In genomic region chr12:25757014-25757413, GRCm38 (mm10) we compare ENCODE assay signal across 13 mouse cellular contexts.
DNase-seq lines count a peak whose midpoint lies in the region; ATAC-seq lines count a peak whose summit lies in the region.
"Had no signal": no experiment of that assay in that cellular context is flagged by ENCODE, and none has a peak within 500 bp of the region (broad histone marks: within the 10 kb centered on the region; RNA-seq: fewer than 3 reads in every experiment).

No protein-coding gene starts in this region.

- H3K9me3 ChIP-seq in forebrain, embryonic 13.5 days (replicated peaks): no peaks in the 10 kb centered on the region

- no peak overlapping the region for H3K9ac ChIP-seq in forebrain, embryonic 13.5 days
- H3K9ac ChIP-seq: hindbrain, embryonic 14.5 days had no signal

- H3K36me3 ChIP-seq in forebrain, embryonic 13.5 days (ENCODE audit: poor library complexity, severe bottlenecking): no peaks in the 10 kb centered on the region

- no peak overlapping the region for H3K4me2 ChIP-seq in forebrain, embryonic 13.5 days
- H3K4me2 ChIP-seq: hindbrain, embryonic 14.5 days; liver, embryonic 11.5 days had no signal

- 91% methylated on average over 5 of the region's 5 CpGs for WGBS in forebrain, embryonic 13.5 days

- no peaks in the 10 kb centered on the region for H3K4me1 ChIP-seq in forebrain, embryonic 13.5 days

- H3K4me3 ChIP-seq in forebrain, embryonic 13.5 days: no peak overlapping the region
- H3K4me3 ChIP-seq: erythroblast, embryonic 14.5 days had no signal

- H3K27me3 ChIP-seq in forebrain, embryonic 13.5 days: no peaks in the 10 kb centered on the region

- no peak overlapping the region for H3K27ac ChIP-seq in forebrain, embryonic 13.5 days
- H3K27ac ChIP-seq: hindbrain, embryonic 14.5 days had no signal

- DNase-seq in brain, embryonic 18.5 days (ENCODE audit: low read depth, low spot score): peak; percentile 14
- peak; percentile 43 for DNase-seq in cerebellum, adult 11-12 months
- DNase-seq in frontal cortex, postnatal 36 days (ENCODE audit: low spot score in 2 of 2): peak; percentile 3 to 24
- peak; percentile 5 to 34 for DNase-seq in left cerebral cortex, postnatal 14 days (ENCODE audit: low spot score in 2 of 2)
- no peak for DNase-seq in testis, postnatal 14 days (ENCODE audit: low spot score)
- DNase-seq in MN1 (ENCODE audit: low spot score): no peak
- DNase-seq: kidney, adult 11 months; thymus, adult 2 months had no signal

- no peak for ATAC-seq in forebrain, embryonic 13.5 days
- ATAC-seq: activated CD4-positive, CD25-positive, alpha-beta regulatory T cell, adult 4 months had no signal

- intact Hi-C loops in left cerebral cortex, postnatal 14 days (cut with DNase I): no loop called here

Comparison
In these comparisons a context has a peak if more than half of its experiments do, and no peak if none do; other contexts are left out.
1. DNase-seq: peak in brain, embryonic 18.5 days (single experiment), cerebellum, adult 11-12 months (single experiment), frontal cortex, postnatal 36 days (2 of 2) and left cerebral cortex, postnatal 14 days (2 of 2); none in testis, postnatal 14 days (single experiment) and MN1 (single experiment).